Mouse (Mus musculus): ENCODE data around the gene Dennd1a. TPM values are rescaled to one million over a fixed set of nuclear protein-coding genes. Genes with fewer than 3 reads are reported as not detected.
"Not testable (repeated sequence)": the region's sequence is repeated elsewhere in the genome, so short reads cannot be mapped to it uniquely, and the experiment has no call there.

Gene Dennd1a
- polyA plus RNA-seq, 1 experiment from 2014 or later = 10.9 TPM

- no peak overlapping the region for H3K4me2 ChIP-seq (ENCODE audit: low read depth, low read length)
- H3K27me3 ChIP-seq (replicated peaks; ENCODE audit: control insufficient read depth, insufficient read depth, low read length) = no peaks in the 10 kb centered on the region
- H3K9me3 ChIP-seq (ENCODE audit: control insufficient read depth, low read length) = no peaks in the 10 kb centered on the region
- H3K27ac ChIP-seq (replicated peaks; ENCODE audit: low read depth, low read length) = no peak overlapping the region
- DNase-seq (ENCODE audit: low spot score) (no peak), ATAC-seq (ENCODE audit: low read depth) (no peak)
- H3K9ac ChIP-seq (ENCODE audit: low read depth, low read length) = no peak overlapping the region
- peaks cover 8% of the 10 kb centered on the region for H3K4me1 ChIP-seq (ENCODE audit: control insufficient read depth, insufficient read depth, low read length)
- H3K36me3 ChIP-seq (ENCODE audit: control insufficient read depth, insufficient read depth, low read length) = peaks cover 6% of the 10 kb centered on the region; the same call in 1 of the 2 replicates
- H3K4me3 ChIP-seq (ENCODE audit: low read depth, low read length) = no peak overlapping the region
- 92% methylated on average over 4 of the region's 4 CpGs for WGBS
These were observed 346.3 kb downstream of the Dennd1a start for GRCm38 (mm10) chr2:37940845-37941361.

- Histone ChIP-seq H3K27me3 (replicated peaks; ENCODE audit: control insufficient read depth, insufficient read depth, low read length) (no peaks in the 10 kb centered on the region), H3K4me2 (ENCODE audit: low read depth, low read length) (no peak overlapping the region), H3K36me3 (ENCODE audit: control insufficient read depth, insufficient read depth, low read length) (peaks cover 12% of the 10 kb centered on the region; the same call in 1 of the 2 replicates), H3K9ac (ENCODE audit: low read depth, low read length) (no peak overlapping the region), H3K4me1 (ENCODE audit: control insufficient read depth, insufficient read depth, low read length) (no peaks in the 10 kb centered on the region), H3K9me3 (ENCODE audit: control insufficient read depth, low read length) (no peaks in the 10 kb centered on the region), H3K4me3 (ENCODE audit: low read depth, low read length) (no peak overlapping the region), H3K27ac (replicated peaks; ENCODE audit: low read depth, low read length) (no peak overlapping the region)
- DNase-seq (ENCODE audit: low spot score) (no peak), ATAC-seq (ENCODE audit: low read depth) (no peak)
- 44% methylated on average over 1 of the region's 1 CpGs for WGBS
These were observed 347.2 kb downstream of the Dennd1a start for GRCm38 (mm10) chr2:37939997-37940396.

GRCm38 (mm10) chr2:37936922-37937321 lies 350.3 kb downstream of the Dennd1a start:
- not testable (repeated sequence) for ATAC-seq (ENCODE audit: low read depth); H3K4me3 ChIP-seq (ENCODE audit: low read depth, low read length); H3K4me2 ChIP-seq (ENCODE audit: low read depth, low read length); H3K9ac ChIP-seq (ENCODE audit: low read depth, low read length); H3K9me3 ChIP-seq (ENCODE audit: control insufficient read depth, low read length); DNase-seq (ENCODE audit: low spot score); H3K27ac ChIP-seq (replicated peaks; ENCODE audit: low read depth, low read length); H3K27me3 ChIP-seq (replicated peaks; ENCODE audit: control insufficient read depth, insufficient read depth, low read length); H3K4me1 ChIP-seq (ENCODE audit: control insufficient read depth, insufficient read depth, low read length)
- 86% methylated on average over 3 of the region's 4 CpGs for WGBS
- peaks cover 12% of the 10 kb centered on the region; the same call in 1 of the 2 replicates for H3K36me3 ChIP-seq (ENCODE audit: control insufficient read depth, insufficient read depth, low read length)

GRCm38 (mm10) chr2:37932240-37932639 lies 354.9 kb downstream of the Dennd1a start:
- Histone ChIP-seq H3K27me3 (replicated peaks; ENCODE audit: control insufficient read depth, insufficient read depth, low read length) (no peaks in the 10 kb centered on the region), H3K9ac (ENCODE audit: low read depth, low read length) (no peak overlapping the region), H3K27ac (replicated peaks; ENCODE audit: low read depth, low read length) (no peak overlapping the region), H3K4me3 (ENCODE audit: low read depth, low read length) (no peak overlapping the region), H3K36me3 (ENCODE audit: control insufficient read depth, insufficient read depth, low read length) (peaks cover 12% of the 10 kb centered on the region; the same call in 1 of the 2 replicates), H3K9me3 (ENCODE audit: control insufficient read depth, low read length) (no peaks in the 10 kb centered on the region), H3K4me1 (ENCODE audit: control insufficient read depth, insufficient read depth, low read length) (no peaks in the 10 kb centered on the region), H3K4me2 (ENCODE audit: low read depth, low read length) (no peak overlapping the region)
- ATAC-seq (ENCODE audit: low read depth) (no peak), DNase-seq (ENCODE audit: low spot score) (no peak)
- 91% methylated on average over 1 of the region's 1 CpGs for WGBS

- 59% methylated on average over 5 of the region's 5 CpGs for WGBS
- DNase-seq (ENCODE audit: low spot score) (peak; percentile 65), ATAC-seq (ENCODE audit: low read depth) (0 out of 2 replicates have a peak, but pooled peaks have one; percentile 70)
- H3K27ac ChIP-seq (replicated peaks; ENCODE audit: low read depth, low read length) = no peak overlapping the region
- no peak overlapping the region for H3K9ac ChIP-seq (ENCODE audit: low read depth, low read length)
- H3K4me2 ChIP-seq (ENCODE audit: low read depth, low read length) = no peak overlapping the region
- H3K36me3 ChIP-seq (ENCODE audit: control insufficient read depth, insufficient read depth, low read length) = peaks cover 10% of the 10 kb centered on the region; the same call in 1 of the 2 replicates
- no peaks in the 10 kb centered on the region for H3K4me1 ChIP-seq (ENCODE audit: control insufficient read depth, insufficient read depth, low read length)
- H3K9me3 ChIP-seq (ENCODE audit: control insufficient read depth, low read length) = no peaks in the 10 kb centered on the region
- no peak overlapping the region for H3K4me3 ChIP-seq (ENCODE audit: low read depth, low read length)
- H3K27me3 ChIP-seq (replicated peaks; ENCODE audit: control insufficient read depth, insufficient read depth, low read length) = no peaks in the 10 kb centered on the region
These were observed 355.9 kb downstream of the Dennd1a start for GRCm38 (mm10) chr2:37931018-37931930.

GRCm38 (mm10) chr2:37926133-37926503 lies 361.1 kb downstream of the Dennd1a start:
- no peak for DNase-seq (ENCODE audit: low spot score)
- ATAC-seq (ENCODE audit: low read depth) = no peak
- Histone ChIP-seq H3K27me3 (replicated peaks; ENCODE audit: control insufficient read depth, insufficient read depth, low read length) (no peaks in the 10 kb centered on the region), H3K4me1 (ENCODE audit: control insufficient read depth, insufficient read depth, low read length) (no peaks in the 10 kb centered on the region; the same call in 1 of the 2 replicates), H3K36me3 (ENCODE audit: control insufficient read depth, insufficient read depth, low read length) (no peaks in the 10 kb centered on the region), H3K4me2 (ENCODE audit: low read depth, low read length) (no peak overlapping the region), H3K4me3 (ENCODE audit: low read depth, low read length) (no peak overlapping the region), H3K9me3 (ENCODE audit: control insufficient read depth, low read length) (no peaks in the 10 kb centered on the region), H3K9ac (ENCODE audit: low read depth, low read length) (no peak overlapping the region), H3K27ac (replicated peaks; ENCODE audit: low read depth, low read length) (no peak overlapping the region)
- WGBS = 60% methylated on average over 5 of the region's 5 CpGs

- H3K4me2 ChIP-seq (ENCODE audit: low read depth, low read length) = no peak overlapping the region
- H3K36me3 ChIP-seq (ENCODE audit: control insufficient read depth, insufficient read depth, low read length) = no peaks in the 10 kb centered on the region
- no peak overlapping the region for H3K9ac ChIP-seq (ENCODE audit: low read depth, low read length)
- H3K27ac ChIP-seq (replicated peaks; ENCODE audit: low read depth, low read length) = no peak overlapping the region
- H3K4me3 ChIP-seq (ENCODE audit: low read depth, low read length) = no peak overlapping the region
- no peaks in the 10 kb centered on the region; the same call in 1 of the 2 replicates for H3K4me1 ChIP-seq (ENCODE audit: control insufficient read depth, insufficient read depth, low read length)
- H3K9me3 ChIP-seq (ENCODE audit: control insufficient read depth, low read length) = no peaks in the 10 kb centered on the region
- no peak for ATAC-seq (ENCODE audit: low read depth)
- WGBS = 32% methylated on average over 6 of the region's 6 CpGs
- H3K27me3 ChIP-seq (replicated peaks; ENCODE audit: control insufficient read depth, insufficient read depth, low read length) = no peaks in the 10 kb centered on the region
- peak; percentile 47 for DNase-seq (ENCODE audit: low spot score)
These were observed 361.6 kb downstream of the Dennd1a start for GRCm38 (mm10) chr2:37925413-37926132.

GRCm38 (mm10) chr2:37908721-37909506 lies 378.3 kb downstream of the Dennd1a start:
- Histone ChIP-seq H3K36me3 (ENCODE audit: control insufficient read depth, insufficient read depth, low read length) (no peaks in the 10 kb centered on the region), H3K4me1 (ENCODE audit: control insufficient read depth, insufficient read depth, low read length) (no peaks in the 10 kb centered on the region; the same call in 1 of the 2 replicates), H3K4me2 (ENCODE audit: low read depth, low read length) (no peak overlapping the region), H3K9ac (ENCODE audit: low read depth, low read length) (no peak overlapping the region), H3K27me3 (replicated peaks; ENCODE audit: control insufficient read depth, insufficient read depth, low read length) (no peaks in the 10 kb centered on the region), H3K9me3 (ENCODE audit: control insufficient read depth, low read length) (no peaks in the 10 kb centered on the region), H3K27ac (replicated peaks; ENCODE audit: low read depth, low read length) (no peak overlapping the region), H3K4me3 (ENCODE audit: low read depth, low read length) (no peak overlapping the region)
- peak; percentile 32 for DNase-seq (ENCODE audit: low spot score)
- 0 out of 2 replicates have a peak, but pooled peaks have one; percentile 41 for ATAC-seq (ENCODE audit: low read depth)
- WGBS = 62% methylated on average over 5 of the region's 5 CpGs
